Mouse (Mus musculus): ENCODE results near the gene Rpl22l1. TPM values are rescaled to one million over a fixed set of nuclear protein-coding genes. Genes with fewer than 3 reads are reported as not detected.

Rpl22l1 gene
- polyA plus RNA-seq, 1 experiment, result 231 TPM

- no peaks in the 10 kb centered on the region for H3K79me2 ChIP-seq (ENCODE audit: control insufficient read depth, insufficient read depth)
- peak within 1 kb of the TSS; percentile 66 for H3K4me2 ChIP-seq (ENCODE audit: low read depth)
- H3ac ChIP-seq (ENCODE audit: control insufficient read depth, insufficient read length), result peak within 1 kb of the TSS; percentile 61
- H3K27me3 ChIP-seq (ENCODE audit: control insufficient read depth, insufficient read depth, insufficient read length), result no peaks in the 10 kb centered on the region
- H3K4me3 ChIP-seq, result no peak within 1 kb of the TSS
- H3K36me3 ChIP-seq (ENCODE audit: control insufficient read depth, insufficient read depth), result no peaks in the 10 kb centered on the region
- peak; percentile 29 for TF ChIP-seq POLR2A (IDR thresholded peaks at IDR 0.05; ENCODE audit: insufficient read length, low read depth)
- TF ChIP-seq MYOG (IDR thresholded peaks at IDR 0.05; ENCODE audit: control insufficient read depth in 1 of 3, insufficient read depth in 1 of 3, insufficient read length in 2 of 3, low read depth in 2 of 3), result no peak
- TF ChIP-seq E2F4 (IDR thresholded peaks at IDR 0.05; ENCODE audit: insufficient read depth), result no peak
- peak; percentile 64 for TF ChIP-seq USF1 (IDR thresholded peaks at IDR 0.05; ENCODE audit: low read depth)
Observed at GRCm38 (mm10) chr3:28780994-28781393, 24.2 kb upstream of the Rpl22l1 start, which contains the start of gene Eif5a2. Gene Eif5a2, plus strand, starts transcription at chr3:28781276.

GRCm38 (mm10) chr3:28781422-28781821, 23.8 kb upstream of the Rpl22l1 start:
- peak overlapping the region; percentile 61 for H3ac ChIP-seq (ENCODE audit: control insufficient read depth, insufficient read length)
- no peak for TF ChIP-seq USF1 (IDR thresholded peaks at IDR 0.05; ENCODE audit: low read depth)
- TF ChIP-seq POLR2A (IDR thresholded peaks at IDR 0.05; ENCODE audit: insufficient read length, low read depth), result no peak
- no peak for TF ChIP-seq TCF3 (IDR thresholded peaks at IDR 0.05; ENCODE audit: insufficient read length, low read depth)
- TF ChIP-seq MAX (IDR thresholded peaks at IDR 0.05; ENCODE audit: low read depth), result no peak
- TF ChIP-seq TCF12 (IDR thresholded peaks at IDR 0.05; ENCODE audit: insufficient read depth, poor library complexity, severe bottlenecking), result no peak
- TF ChIP-seq MYOD1 (IDR thresholded peaks at IDR 0.05; ENCODE audit: control insufficient read depth in 1 of 3, insufficient read length in 2 of 3, low read depth in 2 of 3), result no peak
- no peaks in the 10 kb centered on the region for H3K79me2 ChIP-seq (ENCODE audit: control insufficient read depth, insufficient read depth)
- H3K4me2 ChIP-seq (ENCODE audit: low read depth), result peak overlapping the region; percentile 66
- H3K27me3 ChIP-seq (ENCODE audit: control insufficient read depth, insufficient read depth, insufficient read length), result no peaks in the 10 kb centered on the region
- no peak overlapping the region for H3K4me3 ChIP-seq
- H3K36me3 ChIP-seq (ENCODE audit: control insufficient read depth, insufficient read depth), result no peaks in the 10 kb centered on the region

GRCm38 (mm10) chr3:28781848-28782247, 23.4 kb upstream of the Rpl22l1 start:
- H3K4me2 ChIP-seq (ENCODE audit: low read depth), result peak overlapping the region; percentile 66
- H3K4me3 ChIP-seq, result no peak overlapping the region
- TF ChIP-seq TCF12 (IDR thresholded peaks at IDR 0.05; ENCODE audit: insufficient read depth, poor library complexity, severe bottlenecking) (no peak), MAX (IDR thresholded peaks at IDR 0.05; ENCODE audit: low read depth) (no peak), E2F4 (IDR thresholded peaks at IDR 0.05; ENCODE audit: insufficient read depth) (no peak), MYOG (IDR thresholded peaks at IDR 0.05; ENCODE audit: control insufficient read depth in 1 of 3, insufficient read depth in 1 of 3, insufficient read length in 2 of 3, low read depth in 2 of 3) (no peak), USF1 (IDR thresholded peaks at IDR 0.05; ENCODE audit: low read depth) (no peak)
- H3K36me3 ChIP-seq (ENCODE audit: control insufficient read depth, insufficient read depth), result no peaks in the 10 kb centered on the region
- H3K79me2 ChIP-seq (ENCODE audit: control insufficient read depth, insufficient read depth), result no peaks in the 10 kb centered on the region
- H3K27me3 ChIP-seq (ENCODE audit: control insufficient read depth, insufficient read depth, insufficient read length), result no peaks in the 10 kb centered on the region
- H3ac ChIP-seq (ENCODE audit: control insufficient read depth, insufficient read length), result peak overlapping the region; percentile 61

DNA sequence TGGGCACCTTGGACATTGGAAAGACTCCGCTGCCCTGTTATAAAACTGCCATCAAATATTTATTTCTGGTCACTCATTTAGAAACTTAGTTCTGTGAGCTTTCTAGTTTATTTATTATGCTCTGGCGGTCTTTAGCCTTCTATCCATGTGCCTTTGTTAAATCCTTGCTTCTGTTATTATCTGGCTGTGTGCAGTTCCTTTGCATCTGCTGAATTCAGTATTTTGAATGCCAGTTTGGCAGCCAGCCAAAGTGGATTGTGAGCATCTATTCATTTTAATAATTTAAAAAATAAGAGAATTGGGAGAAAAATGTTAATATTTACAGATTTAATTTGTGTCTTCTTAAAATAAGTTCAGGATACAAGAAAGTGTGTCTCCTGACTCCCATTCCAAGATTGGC, 21.1 kb upstream of the Rpl22l1 start:
- Histone ChIP-seq H3K79me2 (ENCODE audit: control insufficient read depth, insufficient read depth) (no peaks in the 10 kb centered on the region), H3K4me3 (no peak overlapping the region), H3K27me3 (ENCODE audit: control insufficient read depth, insufficient read depth, insufficient read length) (no peaks in the 10 kb centered on the region), H3ac (ENCODE audit: control insufficient read depth, insufficient read length) (no peak overlapping the region), H3K4me2 (ENCODE audit: low read depth) (no peak overlapping the region), H3K36me3 (ENCODE audit: control insufficient read depth, insufficient read depth) (no peaks in the 10 kb centered on the region)
- TF ChIP-seq MYOG (IDR thresholded peaks at IDR 0.05; ENCODE audit: control insufficient read depth in 1 of 3, insufficient read depth in 1 of 3, insufficient read length in 2 of 3, low read depth in 2 of 3) (no peak), REST (IDR thresholded peaks at IDR 0.05; ENCODE audit: insufficient read depth, insufficient read length) (no peak), TCF3 (IDR thresholded peaks at IDR 0.05; ENCODE audit: insufficient read length, low read depth) (no peak), CEBPB (IDR thresholded peaks at IDR 0.05; ENCODE audit: insufficient read depth, poor library complexity, severe bottlenecking) (no peak), E2F4 (IDR thresholded peaks at IDR 0.05; ENCODE audit: insufficient read depth) (no peak), MAX (IDR thresholded peaks at IDR 0.05; ENCODE audit: low read depth) (no peak), SRF (IDR thresholded peaks at IDR 0.05; ENCODE audit: control insufficient read depth, insufficient read length, low read depth) (no peak), TCF12 (IDR thresholded peaks at IDR 0.05; ENCODE audit: insufficient read depth, poor library complexity, severe bottlenecking) (no peak), POLR2AphosphoS2 (IDR thresholded peaks at IDR 0.05; ENCODE audit: insufficient read length, low read depth) (no peak), POLR2A (IDR thresholded peaks at IDR 0.05; ENCODE audit: insufficient read length, low read depth) (no peak), MYOD1 (IDR thresholded peaks at IDR 0.05; ENCODE audit: control insufficient read depth in 1 of 3, insufficient read length in 2 of 3, low read depth in 2 of 3) (no peak), USF1 (IDR thresholded peaks at IDR 0.05; ENCODE audit: low read depth) (no peak)

GRCm38 (mm10) chr3:28794835-28795234, 10.4 kb upstream of the Rpl22l1 start:
- Histone ChIP-seq H3K4me2 (ENCODE audit: low read depth) (no peak overlapping the region), H3K4me3 (no peak overlapping the region), H3ac (ENCODE audit: control insufficient read depth, insufficient read length) (no peak overlapping the region), H3K27me3 (ENCODE audit: control insufficient read depth, insufficient read depth, insufficient read length) (no peaks in the 10 kb centered on the region), H3K36me3 (ENCODE audit: control insufficient read depth, insufficient read depth) (no peaks in the 10 kb centered on the region), H3K79me2 (ENCODE audit: control insufficient read depth, insufficient read depth) (no peaks in the 10 kb centered on the region)
- no peak for TF ChIP-seq TCF12 (IDR thresholded peaks at IDR 0.05; ENCODE audit: insufficient read depth, poor library complexity, severe bottlenecking)
- TF ChIP-seq USF1 (IDR thresholded peaks at IDR 0.05; ENCODE audit: low read depth), result no peak
- no peak for TF ChIP-seq TCF3 (IDR thresholded peaks at IDR 0.05; ENCODE audit: insufficient read length, low read depth)
- no peak for TF ChIP-seq POLR2A (IDR thresholded peaks at IDR 0.05; ENCODE audit: insufficient read length, low read depth)
- no peak for TF ChIP-seq MAX (IDR thresholded peaks at IDR 0.05; ENCODE audit: low read depth)
- no peak for TF ChIP-seq SRF (IDR thresholded peaks at IDR 0.05; ENCODE audit: control insufficient read depth, insufficient read length, low read depth)
- no peak for TF ChIP-seq E2F4 (IDR thresholded peaks at IDR 0.05; ENCODE audit: insufficient read depth)
- TF ChIP-seq POLR2AphosphoS2 (IDR thresholded peaks at IDR 0.05; ENCODE audit: insufficient read length, low read depth), result no peak
- no peak for TF ChIP-seq MYOD1 (IDR thresholded peaks at IDR 0.05; ENCODE audit: control insufficient read depth in 1 of 3, insufficient read length in 2 of 3, low read depth in 2 of 3)
- TF ChIP-seq REST (IDR thresholded peaks at IDR 0.05; ENCODE audit: insufficient read depth, insufficient read length), result no peak
- no peak for TF ChIP-seq MYOG (IDR thresholded peaks at IDR 0.05; ENCODE audit: control insufficient read depth in 1 of 3, insufficient read depth in 1 of 3, insufficient read length in 2 of 3, low read depth in 2 of 3)
- TF ChIP-seq CEBPB (IDR thresholded peaks at IDR 0.05; ENCODE audit: insufficient read depth, poor library complexity, severe bottlenecking), result no peak

Measured in myocyte (in vitro differentiated cells).